Mouse (Mus musculus) midbrain, postnatal 0 days (tissue): Measurements from ENCODE around the gene Gpnmb. TPM values are rescaled to one million over a fixed set of nuclear protein-coding genes. Genes with fewer than 3 reads are reported as not detected.

Experiments
- ATAC-seq: fragments of 200-750 bp; cut with Nextera tagmentation; 2 replicates; pipeline ENCODE4 v1.8.0; 2017; ENCODE audit warnings: moderate number of reproducible peaks, mild to moderate bottlenecking, moderate TSS enrichment, moderate library complexity; ENCODE audit not compliant: low FRiP score
- DNase-seq: peaks from one replicate; pipeline ENCODE4 v3.0.0-alpha.2; 2015; ENCODE audit warnings: low spot score
- H3K27ac ChIP-seq: fragments of 300-500 bp; sonication (generic); 2 replicates; pipeline ENCODE4 v1.5.1; 2014; ENCODE audit warnings: low read depth, mild to moderate bottlenecking, low read length, mixed read lengths
- H3K27me3 ChIP-seq: fragments of 300-500 bp; sonication (generic); 2 replicates; pipeline ENCODE4 v1.6.1; 2014; ENCODE audit warnings: low read length, control low read depth, mixed read lengths; ENCODE audit not compliant: insufficient read depth
- H3K36me3 ChIP-seq: fragments of 300-500 bp; sonication (generic); 2 replicates; pipeline ENCODE4 v1.6.1; 2014; ENCODE audit warnings: low read length, control low read depth, mixed read lengths; ENCODE audit not compliant: insufficient read depth
- H3K4me1 ChIP-seq: fragments of 300-500 bp; sonication (generic); 2 replicates; pipeline ENCODE4 v1.6.1; 2014; ENCODE audit warnings: mild to moderate bottlenecking, control low read depth, antibody characterized with exemption, low read length, mixed read lengths; ENCODE audit not compliant: insufficient read depth
- H3K4me2 ChIP-seq: fragments of 300-500 bp; sonication (generic); 2 replicates; pipeline ENCODE4 v1.6.1; 2014; ENCODE audit warnings: low read depth, mild to moderate bottlenecking, low read length, mixed read lengths; ENCODE audit not compliant: poor library complexity, severe bottlenecking
- H3K4me3 ChIP-seq: fragments of 300-500 bp; sonication (generic); 2 replicates; pipeline ENCODE4 v1.5.1; 2014; ENCODE audit warnings: low read depth, mild to moderate bottlenecking, low read length, moderate library complexity
- H3K9ac ChIP-seq: fragments of 300-500 bp; sonication (generic); replicated peaks from 2 replicates; pipeline ENCODE4 v1.6.1; 2014; ENCODE audit warnings: mild to moderate bottlenecking, low read length, moderate library complexity, mixed read lengths; ENCODE audit not compliant: poor library complexity, severe bottlenecking
- H3K9me3 ChIP-seq: fragments of 300-500 bp; sonication (generic); 2 replicates; pipeline ENCODE4 v1.6.1; 2016; ENCODE audit warnings: low read length, control low read depth
- CTCF ChIP-seq: IDR thresholded peaks from 2 replicates; pipeline ENCODE4 v1.5.1; 2016; ENCODE audit warnings: antibody characterized with exemption, mild to moderate bottlenecking
- WGBS: fragments of 180-500 bp; shearing (Covaris S2); extraction: QIAGEN DNeasy Blood & Tissue Kit; methylation state at CpG from one replicate; pipeline ENCODE4 v1.1.7; 2014; 5-methylcytosine and 5-hydroxymethylcytosine counted together
- polyA plus RNA-seq: library from polyadenylated mRNA; unstranded; fragments of >200 nt; fragmentation: Nextera tagmentation; extraction: Ambion mirVana; gene quantifications from 2 replicates; pipeline ENCODE4 v1.2.1, GENCODE M21; 2015
- total RNA-seq: library from RNA; depleted of rRNA; stranded (reverse); fragments of >200 nt; gene quantifications from 2 replicates; pipeline ENCODE4 v1.2.3, GENCODE M21; 2014

Gene Gpnmb
- total and polyA plus RNA-seq, 2 experiments from 2014 or later, result 0.77 to 1.5 TPM

DNA sequence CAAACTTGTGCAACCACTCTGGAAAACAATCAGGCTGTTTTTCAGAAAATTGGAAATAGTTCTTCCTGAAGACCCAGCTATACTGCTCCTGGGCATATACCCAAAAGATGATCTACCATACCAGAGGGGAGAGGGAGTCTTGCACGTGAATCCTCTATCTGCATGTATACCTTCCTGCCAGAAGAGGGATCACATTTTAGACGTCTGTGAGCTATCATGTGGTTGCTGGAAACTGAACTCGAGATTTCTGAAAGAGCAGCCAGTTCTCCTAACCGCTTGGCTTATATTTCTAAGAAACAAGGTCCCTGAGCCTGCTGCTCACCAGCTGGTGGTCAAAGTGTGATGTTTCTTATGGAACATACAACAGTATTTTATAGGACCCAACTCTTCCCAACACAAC lies 32.0 kb downstream of the Gpnmb start:
- Histone ChIP-seq H3K9me3 (no peaks in the 10 kb centered on the region), H3K36me3 (no peaks in the 10 kb centered on the region), H3K4me2 (no peak overlapping the region), H3K4me1 (no peaks in the 10 kb centered on the region), H3K4me3 (no peak overlapping the region), H3K9ac (no peak overlapping the region), H3K27ac (no peak overlapping the region), H3K27me3 (no peaks in the 10 kb centered on the region; the same call in 1 of the 2 replicates)
- no peak for DNase-seq
- no peak for TF ChIP-seq CTCF
- 46% methylated on average over 4 of the region's 4 CpGs for WGBS
- no peak for ATAC-seq

GRCm38 (mm10) chr6:49073304-49074116 lies 37.2 kb downstream of the Gpnmb start, which contains the start of gene Malsu1:
Gene Malsu1, plus strand, starts transcription at chr6:49073795.
- peak within 1 kb of the TSS; percentile 81 for H3K9ac ChIP-seq
- peak; percentile 44; the same call in 1 of the 2 replicates for TF ChIP-seq CTCF
- H3K4me1 ChIP-seq, result peaks cover 6% of the 10 kb centered on the region; the same call in 1 of the 2 replicates
- H3K9me3 ChIP-seq, result no peaks in the 10 kb centered on the region
- peak; percentile 98 for ATAC-seq
- no peaks in the 10 kb centered on the region for H3K36me3 ChIP-seq
- peak within 1 kb of the TSS; percentile 83 for H3K4me2 ChIP-seq
- H3K4me3 ChIP-seq, result peak within 1 kb of the TSS; percentile 87
- peak within 1 kb of the TSS; percentile 73 for H3K27ac ChIP-seq
- DNase-seq, result peak; percentile 96
- no peaks in the 10 kb centered on the region; the same call in 1 of the 2 replicates for H3K27me3 ChIP-seq
- WGBS, result under 1% methylated on average over 49 of the region's 49 CpGs

GRCm38 (mm10) chr6:49074117-49074490 lies 37.8 kb downstream of the Gpnmb start:
- peak; percentile 73 for ATAC-seq
- TF ChIP-seq CTCF, result no peak
- Histone ChIP-seq H3K27ac (peak overlapping the region; percentile 73), H3K36me3 (no peaks in the 10 kb centered on the region), H3K4me2 (peak overlapping the region; percentile 83), H3K27me3 (no peaks in the 10 kb centered on the region), H3K4me1 (peaks cover 6% of the 10 kb centered on the region; the same call in 1 of the 2 replicates), H3K9me3 (no peaks in the 10 kb centered on the region), H3K9ac (peak overlapping the region; percentile 81), H3K4me3 (peak overlapping the region; percentile 87)
- peak; percentile 15 for DNase-seq
- under 1% methylated on average over 19 of the region's 19 CpGs for WGBS

- no peak overlapping the region for H3K27ac ChIP-seq
- H3K9ac ChIP-seq, result no peak overlapping the region
- peaks cover 6% of the 10 kb centered on the region; the same call in 1 of the 2 replicates for H3K4me1 ChIP-seq
- H3K27me3 ChIP-seq, result no peaks in the 10 kb centered on the region
- H3K36me3 ChIP-seq, result no peaks in the 10 kb centered on the region
- no peaks in the 10 kb centered on the region for H3K9me3 ChIP-seq
- TF ChIP-seq CTCF, result no peak
- WGBS, result 81% methylated on average over 2 of the region's 2 CpGs
- no peak overlapping the region for H3K4me2 ChIP-seq
- ATAC-seq (no peak), DNase-seq (no peak)
- no peak overlapping the region for H3K4me3 ChIP-seq
Measured at GRCm38 (mm10) chr6:49077894-49078293, 41.5 kb downstream of the Gpnmb start.

DNA sequence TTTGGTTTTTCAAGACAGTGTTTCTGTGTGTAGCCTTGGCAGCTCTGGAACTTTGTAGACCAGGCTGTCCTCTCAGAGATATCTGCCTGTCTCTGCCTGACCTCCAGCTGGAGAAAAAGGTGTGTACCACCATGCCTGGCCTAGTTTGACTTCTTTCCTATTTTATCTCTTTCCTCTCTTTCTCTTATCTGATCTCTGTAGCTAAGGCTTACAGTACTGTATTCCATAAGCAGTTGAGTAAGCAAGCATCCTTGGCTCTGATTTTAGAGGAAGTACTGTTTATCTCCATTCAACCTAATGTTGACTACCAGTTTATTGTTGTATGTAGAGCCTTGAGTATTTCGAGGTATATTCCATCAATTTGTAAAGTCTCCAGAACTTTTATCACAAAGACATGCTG lies 43.0 kb downstream of the Gpnmb start:
- Histone ChIP-seq H3K9ac (no peak overlapping the region), H3K4me1 (peaks cover 6% of the 10 kb centered on the region; the same call in 1 of the 2 replicates), H3K27me3 (no peaks in the 10 kb centered on the region), H3K4me2 (no peak overlapping the region), H3K27ac (no peak overlapping the region), H3K4me3 (no peak overlapping the region), H3K36me3 (no peaks in the 10 kb centered on the region), H3K9me3 (no peaks in the 10 kb centered on the region)
- ATAC-seq, result no peak
- WGBS, result 98% methylated on average over 1 of the region's 1 CpGs
- TF ChIP-seq CTCF, result no peak
- no peak for DNase-seq

DNA sequence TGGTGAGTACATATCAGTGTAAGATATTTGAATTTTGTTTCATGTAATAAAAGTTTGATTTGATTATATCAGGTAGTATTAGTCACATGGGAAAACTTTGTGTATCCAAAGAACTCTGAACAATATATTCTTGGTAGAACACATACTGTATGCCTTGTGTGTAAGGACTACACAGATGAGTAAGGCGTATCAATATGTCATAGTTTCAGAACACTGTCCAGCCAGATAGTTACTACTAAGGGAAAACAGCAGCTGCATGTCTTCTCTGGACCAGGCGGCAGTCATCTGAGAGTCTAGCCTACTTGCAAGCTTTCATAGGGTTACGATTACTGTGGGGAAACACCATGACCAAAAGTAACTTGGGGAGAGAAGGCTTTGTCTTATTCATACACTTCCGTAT lies 46.7 kb downstream of the Gpnmb start:
- H3K27ac ChIP-seq, result no peak overlapping the region
- H3K4me1 ChIP-seq, result no peaks in the 10 kb centered on the region
- 96% methylated on average over 4 of the region's 4 CpGs for WGBS
- H3K4me2 ChIP-seq, result no peak overlapping the region
- no peak overlapping the region for H3K4me3 ChIP-seq
- no peak for ATAC-seq
- H3K27me3 ChIP-seq, result no peaks in the 10 kb centered on the region
- no peak for DNase-seq
- no peaks in the 10 kb centered on the region for H3K9me3 ChIP-seq
- no peak for TF ChIP-seq CTCF
- no peak overlapping the region for H3K9ac ChIP-seq
- H3K36me3 ChIP-seq, result peaks cover 19% of the 10 kb centered on the region; the same call in 1 of the 2 replicates
